In the genomic region with DNA sequence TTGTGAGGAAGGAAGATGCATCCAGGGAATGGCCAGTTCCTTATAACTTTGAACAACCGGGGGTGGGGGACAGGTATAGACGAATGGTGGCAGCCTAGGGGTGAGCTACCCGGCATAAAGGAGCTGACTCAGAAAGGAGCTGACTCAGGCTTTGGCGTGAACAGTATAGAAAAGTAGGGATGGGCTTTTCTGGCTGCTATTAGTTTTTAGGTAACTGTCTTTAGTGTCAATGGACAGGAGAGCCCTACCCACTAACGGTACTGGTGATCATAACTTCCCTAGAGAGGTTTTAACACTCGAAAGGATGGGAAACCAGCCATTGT, we compare ENCODE assay signal across 8 mouse cellular contexts. TPM values are rescaled to one million over a fixed set of nuclear protein-coding genes. Genes with fewer than 3 reads are reported as not detected.
DNase-seq lines count a peak whose midpoint lies in the region; ATAC-seq and TF ChIP-seq lines count a peak whose summit lies in the region.

No protein-coding gene starts in this region.

- H3K9me3 ChIP-seq in hindbrain, postnatal 0 days (ENCODE audit: low read length): no peaks in the 10 kb centered on the region
- H3K9me3 ChIP-seq in midbrain, embryonic 15.5 days: no peaks in the 10 kb centered on the region

- no peak for DNase-seq in layer of hippocampus, adult 2 months (ENCODE audit: low spot score in 2 of 2)
- no peak for DNase-seq in layer of hippocampus, postnatal 10 days (ENCODE audit: low spot score in 2 of 2)
- peak; percentile 12 for DNase-seq in c-Kit-positive CD71-negative TER-119-negative erythroid progenitor cells, embryonic 14.5 days (ENCODE audit: low read depth)
- no peak for DNase-seq in hindbrain, postnatal 0 days (ENCODE audit: low spot score)
- no peak for DNase-seq in embryo, embryonic 10 days (ENCODE audit: low spot score)
- no peak for DNase-seq in gastrocnemius, adult 18-20 months (ENCODE audit: low spot score)
- DNase-seq in gastrocnemius, postnatal 25 days: no peak

- TF ChIP-seq CTCF in layer of hippocampus, adult 2 months (conservative IDR thresholded peaks at IDR 0.05): no peak
- no peak for TF ChIP-seq CTCF in hindbrain, postnatal 0 days (IDR thresholded peaks at IDR 0.05; ENCODE audit: low read depth)

- peak; percentile 8 for ATAC-seq in hindbrain, postnatal 0 days
- ATAC-seq in midbrain, embryonic 15.5 days (replicated peaks): peak; percentile 46

- H3K4me2 ChIP-seq in hindbrain, postnatal 0 days (ENCODE audit: low read depth, low read length): peak overlapping the region; percentile 86
- H3K4me2 ChIP-seq in midbrain, embryonic 15.5 days: peak overlapping the region; percentile 73

- H3K4me3 ChIP-seq in layer of hippocampus, adult 2 months: peak overlapping the region; percentile 94
- H3K4me3 ChIP-seq in hindbrain, postnatal 0 days (ENCODE audit: low read length): peak overlapping the region; percentile 91
- peak overlapping the region; percentile 96 for H3K4me3 ChIP-seq in midbrain, embryonic 15.5 days

- no peaks in the 10 kb centered on the region for H3K27me3 ChIP-seq in hindbrain, postnatal 0 days (ENCODE audit: insufficient read depth, low read length)
- H3K27me3 ChIP-seq in midbrain, embryonic 15.5 days (replicated peaks): no peaks in the 10 kb centered on the region

- H3K27ac ChIP-seq in layer of hippocampus, adult 2 months: peak overlapping the region; percentile 97
- H3K27ac ChIP-seq in hindbrain, postnatal 0 days: peak overlapping the region; percentile 90
- H3K27ac ChIP-seq in midbrain, embryonic 15.5 days: peak overlapping the region; percentile 95

- H3K36me3 ChIP-seq in hindbrain, postnatal 0 days (ENCODE audit: insufficient read depth, low read length): no peaks in the 10 kb centered on the region
- H3K36me3 ChIP-seq in midbrain, embryonic 15.5 days (replicated peaks): no peaks in the 10 kb centered on the region

- H3K4me1 ChIP-seq in hindbrain, postnatal 0 days (ENCODE audit: insufficient read depth, low read length): peaks cover 12% of the 10 kb centered on the region
- H3K4me1 ChIP-seq in midbrain, embryonic 15.5 days: peaks cover 23% of the 10 kb centered on the region

- 1% methylated on average over 6 of the region's 6 CpGs for WGBS in hindbrain, postnatal 0 days
- 1% methylated on average over 6 of the region's 6 CpGs for WGBS in midbrain, embryonic 15.5 days

- H3K9ac ChIP-seq in hindbrain, postnatal 0 days (replicated peaks; ENCODE audit: low read length): peak overlapping the region; percentile 68
- H3K9ac ChIP-seq in midbrain, embryonic 15.5 days: peak overlapping the region; percentile 84

RNA-seq across cellular contexts. Expression of gene Pgrmc2, which starts 0.9 kb away (rescaled TPM):
- total RNA-seq in layer of hippocampus, adult 2 months (2021): 10 to 100 TPM; 54.4 to 56.4 TPM
- 10 to 100 TPM; 47.7 to 52.7 TPM for total RNA-seq in layer of hippocampus, postnatal 10 days (2021)
- 25.3 and 27.1 TPM in 2 replicates for total RNA-seq in hindbrain, postnatal 0 days (2014; rRNA removed)
- 27.2 and 28.7 TPM in 2 replicates for polyA plus RNA-seq in hindbrain, postnatal 0 days (2015; fragmentation: Nextera tagmentation; extraction: Ambion mirVana)
- polyA plus RNA-seq in midbrain, embryonic 15.5 days (2015; fragmentation: Nextera tagmentation; extraction: Ambion mirVana): 26.7 and 30.3 TPM in 2 replicates
- total RNA-seq in gastrocnemius, adult 18-20 months (2021): 10 to 100 TPM; 20.1 to 21.7 TPM
- total RNA-seq in gastrocnemius, postnatal 25 days (2021): 10 to 100 TPM; 14.9 to 18.2 TPM
